Mouse (Mus musculus): Measurements from ENCODE around the gene H2-Q10.
"Not testable (repeated sequence)": the region's sequence is repeated elsewhere in the genome, so short reads cannot be mapped to it uniquely, and the experiment has no call there.

Gene H2-Q10

DNA sequence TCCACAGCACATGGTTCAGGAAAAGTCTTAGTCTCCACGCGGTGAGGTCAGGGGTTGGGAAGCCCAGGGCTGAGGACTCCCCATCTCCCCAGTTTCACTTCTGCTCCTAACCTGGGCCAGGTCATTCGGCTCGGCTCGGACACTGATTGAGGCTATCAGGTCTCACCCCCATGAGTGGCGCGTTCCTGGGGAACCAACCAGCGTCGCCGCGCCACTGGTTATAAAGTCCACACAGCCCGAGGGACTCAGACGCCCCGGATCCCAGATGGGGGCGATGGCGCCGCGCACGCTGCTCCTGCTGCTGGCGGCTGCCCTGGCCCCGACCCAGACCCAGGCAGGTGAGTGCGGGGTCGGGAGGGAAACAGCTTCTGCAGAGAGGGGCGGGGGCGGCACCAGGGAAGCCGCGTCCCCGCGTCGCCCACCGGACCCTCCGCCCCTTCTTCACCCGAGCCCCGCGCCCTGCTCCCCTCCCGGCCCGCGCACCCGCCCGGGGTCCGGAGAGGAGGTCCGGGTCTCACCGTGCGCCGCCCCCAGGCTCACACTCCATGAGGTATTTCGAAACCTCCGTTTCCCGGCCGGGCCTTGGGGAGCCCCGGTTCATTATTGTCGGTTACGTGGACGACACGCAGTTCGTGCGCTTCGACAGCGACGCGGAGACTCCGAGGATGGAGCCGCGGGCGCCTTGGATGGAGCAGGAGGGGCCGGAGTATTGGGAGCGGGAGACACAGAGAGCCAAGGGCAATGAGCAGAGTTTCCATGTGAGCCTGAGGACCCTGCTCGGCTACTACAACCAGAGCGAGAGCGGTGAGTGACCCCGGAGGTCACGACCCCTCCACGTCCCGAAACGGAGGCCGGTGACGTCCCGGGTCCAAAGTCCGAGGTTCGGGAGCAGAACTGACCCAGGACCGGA lies at the start of gene H2-Q10:
Gene H2-Q10 (plus strand): TSS at position 248 of the 910 bp plus-strand sequence.
- no peak for DNase-seq (ENCODE audit: low spot score)

DNA sequence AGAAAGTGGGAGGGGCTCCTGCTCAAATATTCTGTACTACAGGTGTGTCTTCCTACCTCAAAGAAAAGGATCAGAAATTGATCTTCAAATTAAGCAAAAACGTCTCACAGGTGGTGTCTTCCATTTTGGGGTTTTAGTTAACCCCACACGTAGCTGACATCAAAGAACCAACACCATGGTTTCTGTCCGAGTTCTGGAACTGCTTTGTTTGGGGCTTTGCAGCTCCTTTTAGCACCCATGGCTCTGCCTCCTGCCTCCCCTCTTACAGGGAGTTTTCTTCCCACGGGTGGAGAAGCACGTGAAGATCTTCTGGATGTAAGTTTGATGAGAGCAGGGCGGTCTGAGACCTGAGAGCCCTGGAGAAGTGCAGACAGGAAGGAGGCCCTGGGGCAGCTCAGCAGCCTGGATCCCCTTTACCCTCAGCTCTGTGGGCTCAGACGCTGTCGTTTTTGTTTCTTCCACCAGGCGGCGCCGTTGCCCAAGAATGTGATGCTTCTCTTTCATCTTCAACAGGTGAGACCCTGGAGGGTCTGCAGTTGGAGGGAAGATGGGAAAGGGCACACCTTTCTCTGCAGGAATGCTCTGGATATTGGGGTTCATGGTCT lies 49.6 kb upstream of the H2-Q10 start:
- DNase-seq (ENCODE audit: low spot score): not testable (repeated sequence)

- not testable (repeated sequence) for DNase-seq (ENCODE audit: low spot score)
Measured at GRCm38 (mm10) chr17:35421331-35421730, 48.6 kb upstream of the H2-Q10 start.

GRCm38 (mm10) chr17:35422360-35422759 lies 47.5 kb upstream of the H2-Q10 start:
- DNase-seq (ENCODE audit: low spot score): not testable (repeated sequence)

DNA sequence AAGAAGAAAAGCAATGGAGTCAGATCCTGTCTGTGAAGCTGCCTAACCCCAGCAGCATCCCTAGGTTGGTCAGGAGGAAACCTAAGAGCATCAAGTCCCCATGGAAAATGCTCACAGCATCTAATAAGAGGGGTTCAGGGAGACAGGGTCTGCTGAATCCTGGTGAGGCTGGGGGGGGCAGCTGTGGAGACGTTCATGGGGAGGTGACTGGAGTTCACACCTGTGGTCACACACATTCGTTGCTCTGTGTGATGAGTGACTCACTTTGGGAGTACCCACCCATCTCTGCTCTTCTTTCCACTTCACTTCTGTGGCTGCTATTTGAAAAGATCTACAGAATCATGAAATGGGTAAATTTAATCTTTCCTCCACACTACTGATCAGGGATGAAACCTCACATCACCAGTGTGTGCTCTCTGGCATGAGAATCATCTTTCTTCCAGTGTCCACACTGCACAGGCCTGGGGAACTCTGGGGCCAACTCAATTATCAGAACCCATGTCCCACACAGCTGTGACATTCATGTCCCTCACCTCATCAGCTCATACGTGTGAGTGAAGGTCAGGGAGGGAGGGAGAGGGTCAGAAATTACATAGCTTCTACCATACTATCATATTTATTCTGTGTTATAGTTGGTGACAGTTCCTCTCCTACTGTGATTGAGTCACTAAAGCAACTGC lies 46.6 kb upstream of the H2-Q10 start:
- DNase-seq (ENCODE audit: low spot score): not testable (repeated sequence)

- not testable (repeated sequence) for DNase-seq (ENCODE audit: low spot score)
Measured at GRCm38 (mm10) chr17:35424106-35424505, 45.8 kb upstream of the H2-Q10 start.

DNA sequence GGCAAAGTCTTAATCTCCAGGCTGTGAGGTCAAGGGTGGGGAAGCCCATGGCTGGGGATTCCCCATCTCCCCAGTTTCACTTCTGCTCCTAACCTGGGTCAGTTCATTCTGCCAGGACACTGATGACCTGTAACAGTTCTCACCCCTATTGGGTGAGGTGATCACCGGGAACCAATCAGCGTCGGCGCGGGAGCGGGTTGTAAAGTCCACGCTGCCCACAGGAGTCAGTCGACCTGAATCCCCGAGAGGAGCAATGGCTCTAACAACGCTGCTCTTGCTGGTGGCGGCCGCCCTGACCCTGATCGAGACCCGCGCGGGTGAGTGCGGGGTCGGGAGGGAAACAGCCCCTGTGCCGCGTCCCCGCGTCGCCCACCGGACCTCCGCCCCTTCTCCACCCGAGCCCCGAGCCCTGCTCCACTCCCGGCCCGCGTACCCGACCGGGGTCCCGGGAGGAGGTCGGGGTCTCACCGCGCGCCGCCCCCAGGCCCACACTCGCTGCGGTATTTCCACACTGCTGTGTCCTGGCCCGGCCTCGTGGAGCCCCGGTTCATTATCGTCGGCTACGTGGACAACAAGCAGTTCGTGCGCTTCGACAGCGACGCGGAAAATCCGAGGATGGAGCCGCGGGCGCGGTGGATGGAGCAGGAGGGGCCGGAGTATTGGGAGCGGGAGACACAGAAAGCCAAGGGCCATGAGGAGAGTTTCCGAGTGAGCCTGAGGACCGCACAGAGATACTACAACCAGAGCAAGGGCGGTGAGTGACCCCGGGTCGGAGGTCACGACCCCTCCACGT lies 45.1 kb upstream of the H2-Q10 start, which contains the start of gene H2-Q6:
Gene H2-Q6 (plus strand): TSS at position 227 of the 793 bp plus-strand sequence.
- DNase-seq (ENCODE audit: low spot score): not testable (repeated sequence)

DNA sequence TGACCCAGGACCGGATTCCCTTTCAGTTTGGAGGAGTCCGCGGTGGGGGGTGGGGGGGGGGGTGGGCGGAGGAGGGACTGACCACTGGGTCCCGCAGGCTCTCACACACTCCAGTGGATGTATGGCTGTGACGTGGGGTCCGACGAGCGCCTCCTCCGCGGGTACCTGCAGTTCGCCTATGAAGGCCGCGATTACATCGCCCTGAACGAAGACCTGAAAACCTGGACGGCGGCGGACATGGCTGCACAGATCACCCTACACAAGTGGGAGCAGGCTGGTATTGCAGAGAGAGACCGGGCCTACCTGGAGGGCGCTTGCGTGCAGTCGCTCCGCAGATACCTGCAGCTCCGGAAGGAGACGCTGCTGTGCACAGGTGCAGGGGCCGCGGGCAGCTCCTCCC lies 44.4 kb upstream of the H2-Q10 start:
- not testable (repeated sequence) for DNase-seq (ENCODE audit: low spot score)

DNA sequence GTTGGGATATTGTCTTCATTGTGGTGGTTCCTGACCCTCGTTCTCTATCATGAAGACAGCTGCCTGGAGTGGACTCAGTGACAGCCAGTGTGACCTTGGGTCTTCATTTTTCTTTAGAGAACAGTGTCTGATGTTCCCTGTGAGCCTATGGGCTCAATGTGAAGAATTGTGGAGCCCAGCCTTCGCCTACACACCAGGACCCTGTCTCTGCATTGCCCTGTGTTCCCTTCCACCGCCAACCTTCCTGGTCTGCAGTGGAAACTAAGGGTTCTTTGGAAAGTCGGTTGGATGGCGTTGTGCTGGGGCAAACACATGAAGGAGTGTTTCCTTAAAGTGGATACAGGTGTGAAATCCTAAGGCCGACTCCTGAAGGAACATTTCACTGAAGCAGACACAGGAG lies 41.0 kb upstream of the H2-Q10 start:
- DNase-seq (ENCODE audit: low spot score): not testable (repeated sequence)

- not testable (repeated sequence) for DNase-seq (ENCODE audit: low spot score)
Measured at GRCm38 (mm10) chr17:35430671-35431070, 39.2 kb upstream of the H2-Q10 start.

- not testable (repeated sequence) for DNase-seq (ENCODE audit: low spot score)
Measured at GRCm38 (mm10) chr17:35432167-35432566, 37.7 kb upstream of the H2-Q10 start.

DNA sequence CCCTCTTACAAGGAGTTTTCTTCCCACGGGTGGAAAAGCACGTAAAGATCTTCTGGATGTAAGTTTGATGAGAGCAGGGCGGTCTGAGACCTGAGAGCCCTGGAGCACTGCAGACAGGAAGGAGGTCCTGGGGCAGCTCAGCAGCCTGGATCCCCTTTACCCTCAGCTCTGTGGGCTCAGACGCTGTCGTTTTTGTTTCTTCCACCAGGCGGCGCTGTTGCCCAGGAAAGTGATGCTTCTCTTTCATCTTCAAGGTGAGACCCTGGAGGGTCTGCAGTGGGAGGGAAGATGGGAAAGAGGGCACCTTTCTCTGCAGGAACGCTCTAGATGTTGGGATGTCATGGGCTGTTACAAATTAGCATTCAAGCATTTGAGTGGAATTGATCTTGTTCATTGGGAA lies 35.1 kb upstream of the H2-Q10 start:
- DNase-seq (ENCODE audit: low spot score): not testable (repeated sequence)

DNA sequence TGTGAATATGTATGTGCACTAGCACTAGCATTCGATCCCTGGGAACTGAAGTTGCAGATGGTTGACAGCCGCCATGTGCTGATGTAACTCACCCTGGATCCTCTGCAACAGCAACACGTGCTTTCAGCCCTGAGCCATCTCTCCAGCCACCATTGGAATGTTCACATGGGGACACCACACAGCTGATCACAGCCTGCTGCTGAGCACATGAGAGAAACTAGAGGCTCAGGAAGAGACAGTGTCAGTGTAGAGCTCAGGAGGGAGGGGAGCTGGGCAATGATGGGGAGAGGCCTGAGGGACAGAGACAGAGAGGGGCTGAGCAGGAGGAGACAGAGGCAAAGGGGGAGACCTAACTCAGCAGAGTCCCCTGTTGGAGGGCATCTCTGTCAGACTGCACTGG lies 34.3 kb upstream of the H2-Q10 start:
- DNase-seq (ENCODE audit: low spot score): not testable (repeated sequence)

- not testable (repeated sequence) for DNase-seq (ENCODE audit: low spot score)
Measured at GRCm38 (mm10) chr17:35437386-35437936, 32.4 kb upstream of the H2-Q10 start.

DNA sequence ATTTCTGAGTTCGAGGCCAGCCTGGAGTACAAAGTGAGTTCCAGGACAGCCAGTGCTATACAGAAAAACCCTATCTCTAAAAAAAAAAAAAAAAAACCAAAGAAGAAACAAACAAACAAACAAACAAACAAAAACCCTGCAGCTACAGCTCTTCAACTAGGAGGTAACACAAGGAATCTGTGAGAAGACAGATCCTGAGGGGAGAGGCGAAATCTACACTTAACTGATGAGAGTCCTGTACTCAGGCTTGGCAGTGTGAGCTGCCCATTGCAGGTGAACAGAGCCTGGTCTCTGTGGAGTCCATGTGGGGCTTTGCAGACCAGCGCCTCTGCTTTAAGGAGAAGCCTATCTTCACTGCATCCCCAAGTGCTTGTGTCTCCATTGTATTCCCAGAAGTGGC lies 31.5 kb upstream of the H2-Q10 start:
- DNase-seq (ENCODE audit: low spot score): not testable (repeated sequence)

- not testable (repeated sequence) for DNase-seq (ENCODE audit: low spot score)
Measured at GRCm38 (mm10) chr17:35438885-35439284, 31.0 kb upstream of the H2-Q10 start, which contains the start of gene H2-Q7. Gene H2-Q7 (plus strand): TSS chr17:35439155.

- DNase-seq (ENCODE audit: low spot score): not testable (repeated sequence)
Measured at GRCm38 (mm10) chr17:35439295-35439747, 30.6 kb upstream of the H2-Q10 start.

- DNase-seq (ENCODE audit: low spot score): not testable (repeated sequence)
Measured at GRCm38 (mm10) chr17:35439925-35440645, 29.8 kb upstream of the H2-Q10 start.

DNA sequence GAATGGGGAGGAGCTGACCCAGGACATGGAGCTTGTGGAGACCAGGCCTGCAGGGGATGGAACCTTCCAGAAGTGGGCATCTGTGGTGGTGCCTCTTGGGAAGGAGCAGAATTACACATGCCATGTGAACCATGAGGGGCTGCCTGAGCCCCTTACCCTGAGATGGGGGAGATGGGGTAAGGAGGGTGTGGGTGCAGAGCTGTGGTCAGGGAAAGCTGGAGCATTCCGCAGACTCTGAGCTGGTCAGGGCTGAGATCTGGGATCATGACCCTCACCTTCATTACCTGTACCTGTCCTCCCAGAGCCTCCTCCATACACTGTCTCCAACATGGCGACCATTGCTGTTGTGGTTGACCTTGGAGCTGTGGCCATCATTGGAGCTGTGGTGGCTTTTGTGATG lies 27.5 kb upstream of the H2-Q10 start:
- not testable (repeated sequence) for DNase-seq (ENCODE audit: low spot score)

- DNase-seq (ENCODE audit: low spot score): not testable (repeated sequence)
Measured at GRCm38 (mm10) chr17:35444510-35444909, 25.4 kb upstream of the H2-Q10 start.

Measured in MN1 (cell line).